Mouse (Mus musculus) MEL (cell line): Measurements from ENCODE around the gene Gp6.

Source experiments
- CTCF ChIP-seq, 3 experiments: IDR thresholded peaks in 2 of 3; conservative IDR thresholded peaks in 1 of 3; 2 replicates each; pipeline ENCODE4 v1.5.1; 2011 to 2012; ENCODE audit warnings: low read length in 3 of 3, low read depth in 2 of 3, mild to moderate bottlenecking in 2 of 3, improper control_type of control experiment in 1 of 3, inconsistent platforms in 1 of 3, mixed read lengths in 1 of 3, moderate library complexity in 1 of 3; ENCODE audit not compliant: control insufficient read depth in 1 of 3, insufficient read depth in 1 of 3, poor library complexity in 1 of 3, severe bottlenecking in 1 of 3
- MAX ChIP-seq: IDR thresholded peaks from 2 replicates; pipeline ENCODE4 v1.6.1; 2011; ENCODE audit warnings: low read length, improper control_type of control experiment
- MEF2A ChIP-seq: IDR thresholded peaks from 2 replicates; pipeline ENCODE4 v1.6.1; 2014; ENCODE audit warnings: low read depth, mild to moderate bottlenecking, inconsistent platforms, low read length, improper control_type of control experiment; ENCODE audit not compliant: poor library complexity, insufficient replicate concordance, severe bottlenecking; ENCODE audit errors: extremely low read depth
- NRF1 ChIP-seq: IDR thresholded peaks from 2 replicates; pipeline ENCODE4 v1.6.1; 2014; ENCODE audit warnings: low read depth, mild to moderate bottlenecking, inconsistent platforms, low read length, improper control_type of control experiment, moderate library complexity; ENCODE audit not compliant: poor library complexity, insufficient read depth, severe bottlenecking
- POLR2A ChIP-seq, 2 experiments: IDR thresholded peaks; 2 replicates each; pipeline ENCODE4 v1.6.1; 2011 to 2012; ENCODE audit warnings: low read length in 2 of 2, mild to moderate bottlenecking in 2 of 2, control low read depth in 1 of 2, improper control_type of control experiment in 1 of 2, low read depth in 1 of 2, moderate library complexity in 1 of 2; ENCODE audit not compliant: control insufficient read depth in 1 of 2, insufficient read depth in 1 of 2, poor library complexity in 1 of 2
- POLR2AphosphoS5 ChIP-seq: IDR thresholded peaks from 2 replicates; pipeline ENCODE4 v1.6.1; 2012; ENCODE audit warnings: low read depth, borderline replicate concordance, mild to moderate bottlenecking, inconsistent platforms, low read length, moderate library complexity, mixed read lengths
- SIN3A ChIP-seq: IDR thresholded peaks from 2 replicates; pipeline ENCODE4 v1.6.1; 2012; ENCODE audit warnings: low read length, improper control_type of control experiment, inconsistent platforms
- TBP ChIP-seq: IDR thresholded peaks from 2 replicates; pipeline ENCODE4 v1.8.0; 2011; ENCODE audit warnings: low read depth, low read length, improper control_type of control experiment
- USF1 ChIP-seq: IDR thresholded peaks from 2 replicates; pipeline ENCODE4 v1.6.1; 2014; ENCODE audit warnings: low read depth, mild to moderate bottlenecking, inconsistent platforms, low read length, improper control_type of control experiment, moderate library complexity

DNA sequence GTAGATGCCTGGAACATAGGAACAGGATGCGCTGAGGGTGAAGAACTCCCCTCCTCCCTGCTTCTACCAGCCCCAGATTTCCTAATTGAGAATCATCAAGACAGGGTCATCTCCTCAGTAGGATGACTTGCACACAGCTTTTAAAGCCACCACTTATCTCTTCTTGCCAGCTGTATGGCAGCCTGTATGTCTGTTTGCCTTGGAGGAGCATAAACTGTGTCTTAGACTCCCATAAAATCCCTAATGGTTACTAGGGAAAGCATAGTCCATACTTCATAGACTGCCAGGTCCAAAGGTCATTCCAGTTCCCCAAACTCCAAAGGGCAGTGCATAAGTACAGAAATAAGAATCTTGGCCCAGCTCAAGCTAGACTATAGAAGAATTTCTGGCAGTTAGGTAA, at the start of gene Gp6:
- TF ChIP-seq CTCF (IDR thresholded peaks at IDR 0.05 in 2 of 3, conservative IDR thresholded peaks at IDR 0.05 in 1 of 3; ENCODE audit: control insufficient read depth in 1 of 3, insufficient read depth in 1 of 3, low read depth in 2 of 3, low read length in 3 of 3, poor library complexity in 1 of 3, severe bottlenecking in 1 of 3) (no peak), TBP (no peak), NRF1 (no peak), POLR2A (IDR thresholded peaks at IDR 0.05; ENCODE audit: control insufficient read depth in 1 of 2, insufficient read depth in 1 of 2, low read depth in 1 of 2, low read length in 2 of 2, poor library complexity in 1 of 2) (no peak), USF1 (no peak), MEF2A (no peak), MAX (no peak), POLR2AphosphoS5 (no peak), SIN3A (no peak)
